Mouse (Mus musculus): Measurements from ENCODE around the gene Sugct. TPM values are rescaled to one million over a fixed set of nuclear protein-coding genes. Genes with fewer than 3 reads are reported as not detected.

Gene Sugct
- polyA plus RNA-seq, 1 experiment from 2014 or later, result 2.7 TPM

DNA sequence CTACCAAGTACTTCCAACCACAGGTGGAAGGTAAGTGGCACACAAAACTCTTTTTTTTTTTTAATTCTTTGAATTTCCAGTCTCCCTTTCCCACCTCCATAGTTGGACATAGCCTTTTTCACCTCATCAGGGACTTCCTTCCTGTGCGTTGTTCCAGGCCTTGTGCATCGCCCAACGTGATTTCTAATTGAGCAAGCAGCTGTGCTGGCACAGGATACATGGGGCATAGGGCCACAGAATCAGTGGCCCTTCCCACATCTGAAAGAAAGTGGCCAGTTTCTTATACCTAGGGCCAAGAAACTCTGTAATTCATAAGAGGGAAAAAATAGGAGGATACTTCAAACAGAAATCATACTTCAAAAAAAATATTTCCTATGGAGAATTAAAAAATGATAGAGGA lies 449.4 kb downstream of the Sugct start:
- H3K4me2 ChIP-seq, result no peak overlapping the region
- H3K27ac ChIP-seq, result no peak overlapping the region
- H3K27me3 ChIP-seq, result no peaks in the 10 kb centered on the region
- H3K4me1 ChIP-seq (replicated peaks), result no peaks in the 10 kb centered on the region
- WGBS (ENCODE audit: insufficient replicate concordance), result 63% methylated on average over 3 of the region's 3 CpGs
- no peaks in the 10 kb centered on the region for H3K36me3 ChIP-seq
- no peak overlapping the region for H3K4me3 ChIP-seq (replicated peaks)
- no peaks in the 10 kb centered on the region for H3K9me3 ChIP-seq (replicated peaks)
- DNase-seq, result no peak
- no peak overlapping the region for H3K9ac ChIP-seq
- ATAC-seq (ENCODE audit: low read depth), result no peak

DNA sequence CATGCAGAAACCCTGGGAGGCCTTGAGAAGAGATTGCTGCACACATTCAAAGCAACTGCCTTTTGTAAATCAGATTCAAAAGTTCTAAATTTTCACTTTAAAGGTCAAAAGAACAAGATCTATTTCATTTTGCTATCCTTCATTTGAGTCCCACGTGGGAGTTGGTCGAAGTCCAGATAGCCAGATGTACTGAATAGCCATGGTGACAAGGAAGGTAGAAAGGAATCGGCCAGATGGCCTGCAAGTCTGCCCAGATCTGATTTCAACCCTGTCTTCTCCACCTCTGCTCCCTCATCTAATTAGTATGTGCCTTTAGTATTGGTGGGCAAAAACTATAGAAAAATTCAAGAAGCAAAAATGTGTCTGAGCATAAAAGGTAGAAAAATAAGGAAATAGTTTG lies 478.8 kb downstream of the Sugct start:
- H3K27ac ChIP-seq, result no peak overlapping the region
- no peaks in the 10 kb centered on the region for H3K9me3 ChIP-seq (replicated peaks)
- H3K9ac ChIP-seq, result no peak overlapping the region
- H3K4me3 ChIP-seq (replicated peaks), result no peak overlapping the region
- no peak for ATAC-seq (ENCODE audit: low read depth)
- no peak for DNase-seq
- no peaks in the 10 kb centered on the region for H3K4me1 ChIP-seq (replicated peaks)
- no peaks in the 10 kb centered on the region for H3K36me3 ChIP-seq
- 46% methylated on average over 3 of the region's 3 CpGs for WGBS (ENCODE audit: insufficient replicate concordance)
- H3K27me3 ChIP-seq, result no peaks in the 10 kb centered on the region
- H3K4me2 ChIP-seq, result no peak overlapping the region

DNA sequence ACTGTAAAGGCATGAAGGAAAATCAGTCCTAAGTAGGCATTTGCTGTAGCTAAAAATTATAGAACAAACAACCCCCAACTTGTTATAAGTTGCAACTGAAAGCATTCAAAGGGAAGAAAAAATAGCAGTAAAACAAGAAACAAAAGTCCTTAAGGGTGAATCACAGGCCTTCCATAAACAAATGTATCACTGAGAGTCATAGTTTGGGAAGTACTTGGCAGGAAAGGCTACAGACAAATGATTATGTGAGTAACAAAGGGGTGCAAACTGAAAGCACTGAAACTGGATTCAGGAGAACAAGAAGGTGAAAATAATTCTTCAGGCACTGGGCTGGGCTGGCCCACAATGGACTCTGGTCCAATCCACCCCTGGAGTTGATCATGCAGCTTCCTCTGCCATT lies 482.7 kb downstream of the Sugct start:
- H3K36me3 ChIP-seq, result no peaks in the 10 kb centered on the region

GRCm38 (mm10) chr13:17190180-17190762 lies 505.1 kb downstream of the Sugct start:
- DNase-seq (no peak), ATAC-seq (ENCODE audit: low read depth) (no peak)
- Histone ChIP-seq H3K4me2 (no peak overlapping the region), H3K27ac (no peak overlapping the region), H3K27me3 (no peaks in the 10 kb centered on the region), H3K9ac (no peak overlapping the region), H3K4me1 (replicated peaks) (no peaks in the 10 kb centered on the region), H3K9me3 (replicated peaks) (no peaks in the 10 kb centered on the region), H3K4me3 (replicated peaks) (no peak overlapping the region), H3K36me3 (no peaks in the 10 kb centered on the region)
- WGBS (ENCODE audit: insufficient replicate concordance), result 60% methylated on average over 3 of the region's 3 CpGs

More for the DNA sequence above, 482.7 kb downstream of the Sugct start:
- Histone ChIP-seq H3K9me3 (replicated peaks) (no peaks in the 10 kb centered on the region), H3K4me1 (replicated peaks) (no peaks in the 10 kb centered on the region), H3K4me2 (no peak overlapping the region), H3K27me3 (no peaks in the 10 kb centered on the region), H3K27ac (no peak overlapping the region), H3K4me3 (replicated peaks) (no peak overlapping the region), H3K9ac (no peak overlapping the region)
- no peak for DNase-seq
- ATAC-seq (ENCODE audit: low read depth), result no peak

DNA sequence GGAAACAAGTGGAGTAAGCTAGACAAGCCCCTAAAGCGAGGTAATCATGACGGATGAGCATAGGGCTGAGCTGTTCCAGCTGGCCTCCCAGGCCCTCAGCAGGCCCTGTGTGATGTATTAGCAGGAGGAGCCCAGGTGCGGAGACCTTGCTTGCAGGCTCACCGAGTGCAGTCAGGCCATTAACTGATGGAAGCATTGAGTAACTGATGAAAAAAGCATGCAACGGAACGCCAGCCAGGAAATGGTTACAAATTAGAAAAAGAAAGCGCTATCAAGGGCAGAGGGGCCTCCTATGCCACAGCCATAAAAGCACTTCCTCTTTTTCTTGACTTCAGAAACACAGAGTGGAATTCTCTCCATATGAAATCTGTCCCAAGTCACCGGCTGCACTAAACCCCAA lies 510.1 kb downstream of the Sugct start:
- no peak for DNase-seq
- WGBS (ENCODE audit: insufficient replicate concordance), result 13% methylated on average over 8 of the region's 8 CpGs

GRCm38 (mm10) chr13:17165917-17166316 lies 529.4 kb downstream of the Sugct start:
- Histone ChIP-seq H3K4me2 (no peak overlapping the region), H3K27ac (no peak overlapping the region), H3K4me3 (replicated peaks) (no peak overlapping the region), H3K36me3 (no peaks in the 10 kb centered on the region), H3K4me1 (replicated peaks) (no peaks in the 10 kb centered on the region), H3K27me3 (no peaks in the 10 kb centered on the region), H3K9me3 (replicated peaks) (no peaks in the 10 kb centered on the region), H3K9ac (no peak overlapping the region)
- 32% methylated on average over 3 of the region's 3 CpGs for WGBS (ENCODE audit: insufficient replicate concordance)
- DNase-seq, result no peak
- ATAC-seq (ENCODE audit: low read depth), result no peak

More for the DNA sequence above, 510.1 kb downstream of the Sugct start:
- no peaks in the 10 kb centered on the region for H3K4me1 ChIP-seq (replicated peaks)
- H3K4me2 ChIP-seq, result no peak overlapping the region
- no peak overlapping the region for H3K4me3 ChIP-seq (replicated peaks)
- H3K9me3 ChIP-seq (replicated peaks), result no peaks in the 10 kb centered on the region
- ATAC-seq (ENCODE audit: low read depth), result 0 out of 2 replicates have a peak, but pooled peaks have one; percentile 23
- no peaks in the 10 kb centered on the region for H3K27me3 ChIP-seq
- H3K9ac ChIP-seq, result no peak overlapping the region
- no peak overlapping the region for H3K27ac ChIP-seq
- H3K36me3 ChIP-seq, result no peaks in the 10 kb centered on the region

DNA sequence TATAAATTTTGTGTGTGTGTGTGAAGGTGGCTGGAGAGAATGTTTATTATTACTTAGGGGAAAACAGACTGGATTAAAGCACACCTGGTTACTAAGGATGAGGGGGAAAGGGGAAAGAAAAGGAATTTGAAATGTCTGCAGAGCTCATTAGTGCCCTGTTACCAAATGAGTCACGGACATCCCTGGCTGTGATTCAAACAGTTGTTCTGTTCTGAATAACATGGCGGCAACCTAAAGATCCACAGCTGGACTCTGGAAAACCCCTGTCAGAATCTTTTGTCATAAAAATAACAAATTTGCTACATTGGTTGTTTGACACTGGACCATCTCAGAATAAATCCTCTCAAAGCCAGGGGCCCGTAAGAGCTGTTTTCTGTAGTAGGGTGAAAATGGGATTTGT lies 530.6 kb downstream of the Sugct start:
- H3K27me3 ChIP-seq, result no peaks in the 10 kb centered on the region
- no peak for DNase-seq
- no peaks in the 10 kb centered on the region for H3K36me3 ChIP-seq
- no peaks in the 10 kb centered on the region for H3K4me1 ChIP-seq (replicated peaks)
- no peak overlapping the region for H3K4me3 ChIP-seq (replicated peaks)
- no peak overlapping the region for H3K9ac ChIP-seq
- whole genome bisulfite sequencing (ENCODE audit: insufficient replicate concordance), result 68% methylated on average over 3 of the region's 3 CpGs
- no peak overlapping the region for H3K27ac ChIP-seq
- no peaks in the 10 kb centered on the region for H3K9me3 ChIP-seq (replicated peaks)
- no peak overlapping the region for H3K4me2 ChIP-seq
- ATAC-seq (ENCODE audit: low read depth), result no peak

GRCm38 (mm10) chr13:17146441-17146992 lies 548.8 kb downstream of the Sugct start:
- ATAC-seq (ENCODE audit: low read depth) (no peak), DNase-seq (no peak)
- no peaks in the 10 kb centered on the region for H3K4me1 ChIP-seq (replicated peaks)
- no peaks in the 10 kb centered on the region for H3K9me3 ChIP-seq (replicated peaks)
- no peak overlapping the region for H3K9ac ChIP-seq
- H3K4me3 ChIP-seq (replicated peaks), result no peak overlapping the region
- no peak overlapping the region for H3K27ac ChIP-seq
- no peak overlapping the region for H3K4me2 ChIP-seq
- H3K36me3 ChIP-seq, result no peaks in the 10 kb centered on the region
- no peaks in the 10 kb centered on the region for H3K27me3 ChIP-seq

- H3K27ac ChIP-seq, result no peak overlapping the region
- H3K4me2 ChIP-seq, result no peak overlapping the region
- H3K4me3 ChIP-seq (replicated peaks), result no peak overlapping the region
- no peak for DNase-seq
- no peaks in the 10 kb centered on the region for H3K9me3 ChIP-seq (replicated peaks)
- no peak for ATAC-seq (ENCODE audit: low read depth)
- H3K27me3 ChIP-seq, result no peaks in the 10 kb centered on the region
- no peaks in the 10 kb centered on the region for H3K4me1 ChIP-seq (replicated peaks)
- H3K9ac ChIP-seq, result no peak overlapping the region
- WGBS (ENCODE audit: insufficient replicate concordance), result 24% methylated on average over 3 of the region's 3 CpGs
- H3K36me3 ChIP-seq, result no peaks in the 10 kb centered on the region
Measured at GRCm38 (mm10) chr13:17116073-17116472, 579.3 kb downstream of the Sugct start.

DNA sequence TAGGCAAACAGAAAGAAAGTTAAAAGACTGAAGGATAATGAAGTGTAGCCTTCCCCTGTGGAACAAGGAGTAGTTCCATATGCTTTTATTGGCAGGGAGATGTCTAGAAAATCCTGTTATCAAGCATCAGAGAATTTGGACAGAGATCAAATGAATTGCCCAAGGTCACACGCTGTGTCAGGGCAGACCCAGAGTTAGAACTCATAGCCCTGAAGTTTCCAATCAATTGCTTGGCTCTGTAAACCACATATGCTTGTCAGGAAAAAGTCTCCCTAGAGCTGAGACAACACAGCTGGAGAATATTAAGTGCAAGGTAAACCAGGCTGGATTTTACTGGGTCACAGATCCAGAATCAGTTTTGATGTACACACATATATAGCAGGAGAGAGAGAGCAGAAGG lies 593.0 kb downstream of the Sugct start:
- H3K27ac ChIP-seq, result no peak overlapping the region
- H3K4me2 ChIP-seq, result no peak overlapping the region
- H3K36me3 ChIP-seq, result no peaks in the 10 kb centered on the region
- no peaks in the 10 kb centered on the region for H3K4me1 ChIP-seq (replicated peaks)
- WGBS (ENCODE audit: insufficient replicate concordance), result 63% methylated on average over 1 of the region's 1 CpGs
- H3K27me3 ChIP-seq, result no peaks in the 10 kb centered on the region
- no peak for DNase-seq
- ATAC-seq (ENCODE audit: low read depth), result no peak
- H3K9ac ChIP-seq, result no peak overlapping the region
- no peaks in the 10 kb centered on the region for H3K9me3 ChIP-seq (replicated peaks)
- H3K4me3 ChIP-seq (replicated peaks), result no peak overlapping the region

- 36% methylated on average over 2 of the region's 2 CpGs for WGBS (ENCODE audit: insufficient replicate concordance)
- no peaks in the 10 kb centered on the region for H3K36me3 ChIP-seq
- no peaks in the 10 kb centered on the region for H3K4me1 ChIP-seq (replicated peaks)
- H3K4me2 ChIP-seq, result no peak overlapping the region
- DNase-seq, result no peak
- no peak overlapping the region for H3K4me3 ChIP-seq (replicated peaks)
- no peaks in the 10 kb centered on the region for H3K9me3 ChIP-seq (replicated peaks)
- no peak for ATAC-seq (ENCODE audit: low read depth)
- H3K9ac ChIP-seq, result no peak overlapping the region
- no peaks in the 10 kb centered on the region for H3K27me3 ChIP-seq
- H3K27ac ChIP-seq, result no peak overlapping the region
Measured at GRCm38 (mm10) chr13:17086547-17086946, 608.8 kb downstream of the Sugct start.

DNA sequence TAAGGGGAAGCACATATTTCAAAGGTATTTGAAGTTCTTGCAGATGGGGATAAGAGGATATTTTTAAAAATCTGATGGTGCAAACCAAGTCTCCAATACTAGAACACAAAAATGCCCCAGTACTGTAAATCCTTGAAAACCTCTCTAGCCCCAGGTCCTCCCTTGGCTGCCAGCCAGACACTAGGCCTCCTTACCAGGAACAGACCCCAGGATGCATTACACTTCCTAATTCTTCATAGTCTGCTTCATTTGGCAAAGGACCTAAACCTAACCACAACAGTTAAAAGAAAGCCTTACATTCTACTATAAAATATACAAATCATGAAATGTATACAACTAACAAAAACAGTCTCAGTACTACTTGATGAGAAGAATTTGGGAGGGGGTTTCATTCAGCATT lies 609.2 kb downstream of the Sugct start:
- Histone ChIP-seq H3K4me3 (replicated peaks) (no peak overlapping the region), H3K27me3 (no peaks in the 10 kb centered on the region), H3K4me1 (replicated peaks) (no peaks in the 10 kb centered on the region), H3K4me2 (no peak overlapping the region), H3K9me3 (replicated peaks) (no peaks in the 10 kb centered on the region), H3K9ac (no peak overlapping the region), H3K27ac (no peak overlapping the region), H3K36me3 (no peaks in the 10 kb centered on the region)
- ATAC-seq (ENCODE audit: low read depth), result no peak
- DNase-seq, result no peak

Measured in liver, embryonic 13.5 days (tissue).